Mouse (Mus musculus) A20 (cell line): ENCODE measurements at regions not wholly inside any gene's neighbourhood (a gene's known extent, or its start where the extent isn't known, plus 50 kb on each side); places are given as distances from the start of the nearest gene placed in this dataset.
"Not testable (repeated sequence)": the region's sequence is repeated elsewhere in the genome, so short reads cannot be mapped to it uniquely, and the experiment has no call there.

Experiments used
- DNase-seq: peaks from one replicate; pipeline ENCODE4 v3.0.0-alpha.2; 2011; ENCODE audit warnings: low read depth, low spot score

DNA sequence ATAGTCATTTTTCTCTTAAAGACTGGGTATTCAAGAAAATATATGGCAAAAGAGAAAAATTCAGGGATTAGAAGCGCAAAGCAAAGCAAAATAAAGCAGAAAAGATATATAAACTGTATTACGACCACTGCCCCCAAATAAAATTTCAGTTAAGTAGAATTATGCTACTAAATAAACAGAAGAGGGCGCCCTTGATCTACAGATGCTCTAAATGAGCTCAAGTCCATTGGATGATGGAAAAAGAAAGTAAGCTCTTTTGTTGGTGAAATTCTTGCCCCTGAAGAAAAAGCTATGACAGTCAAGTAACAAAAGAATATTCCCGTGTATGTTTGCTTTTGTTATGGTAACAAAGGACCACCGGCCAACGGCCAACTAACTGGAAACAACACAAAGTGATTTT is 165.5 kb upstream of the Stk26 start:
- peak; percentile 51 for DNase-seq

DNA sequence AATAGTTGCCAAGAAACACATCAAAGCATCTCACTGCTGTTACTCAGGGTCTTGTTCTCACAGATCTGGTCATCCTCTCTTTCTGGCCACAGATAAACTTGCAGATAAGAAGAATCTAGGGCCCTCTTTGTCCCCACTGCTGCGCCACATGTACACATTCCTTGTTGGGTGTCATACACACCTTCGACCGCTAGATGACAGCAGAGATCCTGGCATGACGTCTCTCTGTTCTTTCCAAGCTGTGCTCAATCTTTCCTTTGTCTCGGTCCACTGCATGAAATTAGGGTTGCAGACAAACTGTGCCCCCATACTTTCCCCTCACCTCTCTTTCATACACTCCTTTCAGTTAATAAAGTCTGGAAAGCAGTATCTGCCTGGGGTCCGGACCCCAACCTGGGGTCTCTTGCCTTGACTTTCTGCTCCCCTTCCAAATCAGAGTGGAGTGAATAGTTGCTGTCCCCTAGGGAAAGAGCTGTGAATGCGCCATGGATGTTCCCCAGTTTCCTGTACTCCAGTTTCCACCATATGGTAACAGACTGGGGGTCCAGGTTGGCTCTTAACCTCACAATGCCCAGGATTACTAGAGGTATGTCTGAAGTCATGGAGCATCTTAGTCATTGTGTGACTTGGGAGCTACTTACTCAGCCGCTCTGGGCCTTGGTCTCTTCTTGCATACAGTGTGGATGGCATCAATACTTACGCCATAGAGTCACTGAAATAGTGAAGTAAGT is 182.8 kb upstream of the Stk26 start:
- peak; percentile 43 for DNase-seq

DNA sequence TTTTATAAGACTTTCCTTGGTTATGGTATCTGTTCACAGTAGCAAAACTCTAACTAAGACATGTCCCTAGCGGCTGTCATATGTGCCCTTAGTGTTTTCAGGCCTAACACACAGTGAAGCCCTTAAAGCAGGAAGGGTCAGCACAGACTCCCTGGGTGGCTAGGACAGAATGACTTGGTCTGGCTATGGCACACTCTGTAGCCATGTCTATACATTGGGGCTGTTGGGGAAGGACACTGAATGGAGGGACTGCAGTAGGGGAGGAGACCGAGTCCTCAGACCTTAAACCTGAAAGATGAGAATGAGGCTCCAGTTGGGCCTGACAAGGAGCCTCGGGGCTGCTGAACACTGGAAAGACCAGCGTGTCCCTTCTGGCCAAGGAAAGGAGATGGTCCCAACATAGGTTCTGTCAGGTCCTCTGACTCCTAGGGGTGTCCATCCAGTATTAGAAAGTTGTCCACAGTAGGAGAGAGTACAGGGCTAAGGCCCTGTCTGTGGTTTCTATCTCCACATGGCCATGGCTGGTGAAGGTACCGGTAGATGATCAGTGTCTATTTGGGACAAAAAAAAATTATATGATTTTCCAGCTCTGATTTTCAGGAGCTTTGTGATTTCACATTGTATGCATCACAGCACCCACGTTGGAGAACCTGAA is 183.5 kb upstream of the Stk26 start:
- no peak for DNase-seq

DNA sequence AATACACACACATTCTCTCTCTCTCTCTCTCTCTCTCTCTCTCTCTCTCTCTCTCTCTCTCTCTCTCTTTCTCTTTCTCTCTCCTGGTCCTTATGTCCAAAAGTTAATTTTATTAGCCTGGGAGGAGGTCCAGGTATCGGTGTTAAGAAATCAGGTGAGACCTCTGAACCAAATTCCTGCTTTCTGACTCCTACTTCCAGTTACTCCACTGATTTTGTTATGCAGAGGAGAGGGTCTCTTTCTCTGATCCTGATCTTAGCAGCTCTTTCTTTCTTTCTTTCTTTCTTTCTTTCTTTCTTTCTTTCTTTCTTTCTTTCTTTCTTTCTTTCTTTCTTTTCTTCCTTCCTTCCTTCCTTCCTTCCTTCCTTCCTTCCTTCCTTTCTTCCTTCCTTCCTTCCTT is 185.5 kb upstream of the Stk26 start:
- not testable (repeated sequence) for DNase-seq

DNA sequence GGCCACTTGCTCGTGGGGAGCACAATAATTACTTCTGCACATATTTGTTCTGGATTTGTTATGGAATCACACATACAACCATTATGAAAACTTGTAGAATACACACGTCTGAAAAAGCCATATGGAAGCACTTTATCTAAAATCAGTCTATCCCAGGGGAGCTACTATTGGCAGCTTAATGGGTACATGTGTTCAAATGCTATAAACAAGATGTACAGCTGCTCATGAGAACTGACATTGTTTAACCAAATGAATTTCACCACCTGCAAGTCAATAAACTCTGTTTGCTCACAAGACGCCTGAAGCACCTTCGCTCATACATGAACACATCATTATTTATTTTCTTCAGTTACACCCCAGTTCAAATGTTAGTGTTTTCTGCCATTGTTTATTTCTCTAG is 199.5 kb upstream of the Stk26 start:
- DNase-seq, result no peak

DNA sequence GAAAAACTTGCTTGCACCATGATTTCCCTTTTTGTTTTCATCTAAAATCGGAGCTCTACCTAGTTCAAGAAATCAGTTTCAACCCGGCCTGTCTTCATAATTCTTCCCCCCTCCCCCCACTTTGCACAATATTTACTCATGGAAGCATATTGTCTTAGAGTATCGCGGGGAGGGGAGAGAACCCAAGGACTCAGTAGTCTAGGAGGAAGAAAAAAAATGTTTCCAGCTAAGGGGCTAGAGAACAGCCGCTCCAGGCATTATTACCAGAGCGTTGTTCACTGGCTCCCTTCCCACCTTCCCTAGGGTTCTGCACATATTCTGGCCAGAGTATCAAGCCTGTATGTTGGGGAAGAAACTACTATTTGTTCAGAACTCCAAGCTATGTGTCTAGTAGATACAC is 205.2 kb upstream of the Stk26 start:
- no peak for DNase-seq

DNA sequence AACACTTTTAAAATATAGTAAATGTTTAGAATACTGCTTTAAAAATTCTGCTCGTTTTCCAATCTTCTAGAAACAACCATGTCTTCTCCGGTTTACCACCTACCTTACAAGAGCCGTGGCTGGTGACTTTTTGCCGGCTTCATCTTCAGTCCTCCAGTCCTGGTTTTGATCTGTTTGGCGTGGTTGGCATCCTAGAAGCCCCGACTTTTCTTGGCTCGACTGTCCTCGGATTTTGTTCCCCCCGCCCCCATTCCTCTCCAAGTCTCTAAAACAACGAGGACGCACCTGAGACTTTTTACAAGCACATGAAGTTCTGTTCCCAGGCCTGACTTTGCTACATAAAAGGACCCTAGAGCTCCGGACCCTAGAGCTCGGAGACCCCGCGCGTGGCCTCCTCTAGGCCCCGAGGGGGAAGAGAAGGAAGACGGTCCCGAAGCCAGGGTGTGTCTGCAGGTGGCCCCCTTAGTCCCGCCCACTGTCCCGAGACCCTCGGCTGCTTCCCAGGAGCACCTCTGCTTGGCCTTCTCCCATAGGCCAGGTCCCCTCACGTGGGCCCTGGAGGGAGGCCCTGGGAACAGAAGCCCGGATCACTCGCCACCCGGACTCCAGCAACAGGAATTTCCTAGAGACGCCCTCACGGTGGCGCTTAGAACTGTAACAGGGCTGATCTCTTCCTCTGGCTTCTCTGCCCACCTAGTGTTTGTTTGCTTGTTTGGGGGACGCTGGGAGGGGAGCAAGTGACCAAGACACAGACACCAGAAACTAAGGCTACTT is 205.8 kb upstream of the Stk26 start:
- peak; percentile 86 for DNase-seq

DNA sequence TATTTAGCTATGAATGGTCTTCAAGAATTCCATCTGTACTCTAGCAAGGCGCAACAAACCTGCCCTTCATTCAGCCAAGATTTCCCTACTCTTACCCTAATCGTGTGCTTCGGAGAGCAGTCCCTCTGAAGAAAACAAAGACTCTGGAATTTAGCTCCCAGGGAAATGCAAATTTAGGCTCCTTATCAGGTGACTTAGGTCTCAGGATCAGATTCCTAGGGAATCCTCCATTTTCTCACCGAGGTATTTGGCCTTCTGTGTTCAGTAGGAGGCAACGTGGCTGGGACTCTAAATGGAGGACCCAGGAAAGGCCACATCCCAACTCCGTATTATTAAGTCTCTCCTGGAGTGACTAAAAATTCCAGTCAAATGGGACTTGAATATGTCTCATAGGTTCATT is 204.2 kb upstream of the Olfr1324 start:
- DNase-seq, result no peak

DNA sequence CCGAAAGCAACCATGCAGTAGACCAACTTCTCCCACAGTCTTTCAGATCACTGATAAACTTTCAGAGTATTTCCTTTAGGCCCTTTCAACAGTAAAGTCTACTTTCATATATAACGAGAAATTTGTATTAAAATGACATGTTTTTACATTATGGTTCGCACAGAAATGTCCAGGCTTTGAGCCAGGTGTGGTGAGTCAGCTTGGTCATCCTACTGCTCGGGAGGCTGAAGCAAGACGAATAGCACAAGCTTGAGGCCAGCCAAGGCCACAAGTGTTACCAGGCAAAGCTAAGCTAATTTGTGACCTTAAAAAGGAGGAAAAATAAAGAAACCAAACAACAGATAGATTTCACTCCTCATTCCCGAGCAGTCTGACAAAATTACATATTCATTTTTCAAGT is 197.0 kb upstream of the Olfr1324 start:
- no peak for DNase-seq

DNA sequence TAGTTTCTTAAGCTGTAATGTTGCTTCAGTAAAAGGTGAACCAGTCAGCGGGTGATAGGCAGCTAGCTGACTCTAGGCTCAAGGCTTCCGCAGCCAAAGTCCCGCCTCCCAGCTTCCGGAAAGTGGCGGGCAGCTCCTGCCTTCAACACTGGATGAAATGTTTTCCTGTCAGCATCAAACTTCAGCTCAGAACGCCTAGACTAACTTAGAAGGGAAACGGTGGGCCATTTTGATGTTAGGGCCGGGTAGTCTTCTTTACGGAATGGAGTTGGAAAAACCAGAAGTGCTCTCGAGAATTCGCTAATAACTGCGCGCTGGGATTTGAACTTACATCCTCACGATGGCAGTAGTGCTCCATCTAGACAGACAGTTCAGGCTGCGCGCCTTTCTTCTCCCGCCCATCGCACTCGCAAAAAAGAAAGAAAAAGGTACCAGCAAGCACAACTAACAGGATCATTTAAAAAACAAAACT is 194.7 kb upstream of the Olfr1324 start:
- DNase-seq, result no peak

DNA sequence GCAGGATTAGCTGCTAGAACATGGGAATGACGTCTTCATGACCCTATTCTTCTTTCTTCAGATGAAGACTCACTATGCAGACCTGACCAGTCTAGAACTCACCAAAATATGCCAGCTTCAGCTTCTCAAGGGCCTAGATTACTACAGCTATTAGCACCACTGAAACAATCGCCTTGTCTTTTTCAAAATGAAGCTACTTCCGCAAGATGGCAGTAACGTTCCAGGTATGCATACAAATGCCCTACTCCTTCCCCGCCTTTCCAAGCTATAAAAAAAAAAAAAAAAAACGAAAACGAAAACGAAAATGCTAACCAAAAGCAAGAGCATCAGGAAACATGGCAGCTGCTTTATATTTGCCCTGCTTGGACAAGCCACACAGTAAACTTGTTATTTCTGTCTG is 192.6 kb upstream of the Olfr1324 start:
- DNase-seq, result peak; percentile 86

DNA sequence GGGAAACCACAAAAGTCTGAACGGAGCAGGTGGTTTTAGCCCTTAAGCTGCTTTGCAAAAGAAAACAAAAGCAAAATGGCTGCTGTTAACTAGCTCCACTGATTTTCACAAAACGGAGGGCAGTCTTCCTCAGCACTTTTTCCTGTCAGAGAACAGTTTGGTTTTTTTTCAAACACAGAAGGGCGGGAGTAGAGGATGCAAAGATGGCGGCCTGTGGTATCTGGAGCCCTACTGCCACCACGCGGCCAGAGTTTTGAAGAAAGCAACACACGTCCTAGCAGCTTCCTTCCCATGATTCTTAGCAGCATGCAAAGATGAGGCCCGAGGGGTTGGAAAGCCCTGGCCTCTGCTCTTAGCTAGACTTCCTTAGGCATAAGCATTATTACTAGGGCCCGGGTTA is 191.6 kb upstream of the Olfr1324 start:
- DNase-seq, result peak; percentile 91

DNA sequence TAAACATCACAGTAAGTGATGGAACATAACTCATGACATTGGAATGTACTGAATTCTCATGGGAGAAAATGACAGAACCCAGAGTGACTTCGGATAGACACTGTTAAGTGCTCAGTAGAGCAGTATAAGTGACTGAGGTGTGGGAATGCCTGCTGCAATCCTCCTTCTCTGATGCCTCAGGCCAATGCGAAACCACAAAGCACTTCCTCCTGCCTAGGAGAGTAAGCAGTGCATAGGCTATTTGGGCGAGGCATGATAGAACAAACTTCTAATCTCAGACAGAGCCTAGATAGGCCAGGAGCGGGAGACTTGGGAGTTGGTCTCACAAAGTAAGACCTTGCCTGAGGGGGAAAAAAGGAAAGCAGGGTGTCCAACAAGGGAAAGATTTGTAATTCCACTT is 190.6 kb upstream of the Olfr1324 start:
- DNase-seq, result no peak

DNA sequence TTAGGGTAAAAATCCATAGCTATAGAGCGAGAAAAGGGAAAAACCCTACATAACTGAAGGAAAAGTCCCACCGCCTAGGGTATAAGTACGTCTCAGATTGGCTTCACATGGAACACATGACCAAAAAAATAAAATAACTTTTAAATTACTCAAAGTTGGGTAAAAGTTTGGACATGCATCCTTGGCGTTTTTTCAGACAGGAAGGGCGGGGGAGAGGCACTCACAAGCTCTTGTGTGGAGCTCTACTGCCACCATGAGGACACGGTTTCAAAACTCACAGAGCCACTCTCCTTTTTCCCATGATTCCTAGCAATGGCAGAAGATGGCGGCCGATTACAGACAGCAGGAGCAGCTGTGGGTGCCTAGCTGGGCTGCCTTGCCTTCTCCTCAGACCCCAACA is 188.6 kb upstream of the Olfr1324 start:
- DNase-seq, result peak; percentile 78

DNA sequence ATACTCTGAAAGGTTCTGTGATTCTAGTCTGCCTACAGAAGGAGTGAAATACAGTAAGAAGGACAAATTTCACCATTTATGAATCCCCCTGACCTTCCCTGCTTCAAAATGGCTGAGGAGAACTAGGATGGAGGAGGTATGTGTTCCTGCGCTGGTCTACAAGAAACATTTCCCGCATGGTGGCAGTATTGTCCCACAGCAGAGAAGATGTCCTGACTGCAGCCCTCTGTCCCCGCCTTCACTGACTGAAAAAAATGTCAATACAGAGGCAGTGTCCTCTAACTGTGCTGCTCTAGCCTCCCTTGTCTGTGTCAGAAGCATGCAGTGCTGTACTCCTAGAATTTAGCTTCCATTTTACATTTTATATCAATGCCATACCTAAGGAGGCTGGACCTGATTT is 186.6 kb upstream of the Olfr1324 start:
- DNase-seq, result peak; percentile 86

DNA sequence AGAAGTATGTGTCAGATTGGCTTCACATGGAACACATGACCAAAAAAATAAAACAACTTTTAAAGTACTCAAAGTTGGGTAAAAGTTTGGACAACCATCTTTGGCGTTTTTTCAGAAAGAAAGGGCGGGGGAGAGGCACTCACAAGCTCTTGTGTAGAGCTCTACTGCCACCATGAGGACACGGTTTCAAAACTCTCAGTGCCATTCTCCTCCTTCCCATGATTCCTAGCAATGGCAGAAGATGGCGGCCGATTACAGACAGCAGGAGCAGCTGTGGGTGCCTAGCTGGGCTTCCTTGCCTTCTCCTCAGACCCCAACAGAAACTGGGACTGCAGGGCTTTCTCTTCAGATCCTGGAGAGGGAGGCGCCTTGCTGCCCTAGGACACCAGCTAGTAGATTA is 186.1 kb upstream of the Olfr1324 start:
- DNase-seq, result peak; percentile 82

DNA sequence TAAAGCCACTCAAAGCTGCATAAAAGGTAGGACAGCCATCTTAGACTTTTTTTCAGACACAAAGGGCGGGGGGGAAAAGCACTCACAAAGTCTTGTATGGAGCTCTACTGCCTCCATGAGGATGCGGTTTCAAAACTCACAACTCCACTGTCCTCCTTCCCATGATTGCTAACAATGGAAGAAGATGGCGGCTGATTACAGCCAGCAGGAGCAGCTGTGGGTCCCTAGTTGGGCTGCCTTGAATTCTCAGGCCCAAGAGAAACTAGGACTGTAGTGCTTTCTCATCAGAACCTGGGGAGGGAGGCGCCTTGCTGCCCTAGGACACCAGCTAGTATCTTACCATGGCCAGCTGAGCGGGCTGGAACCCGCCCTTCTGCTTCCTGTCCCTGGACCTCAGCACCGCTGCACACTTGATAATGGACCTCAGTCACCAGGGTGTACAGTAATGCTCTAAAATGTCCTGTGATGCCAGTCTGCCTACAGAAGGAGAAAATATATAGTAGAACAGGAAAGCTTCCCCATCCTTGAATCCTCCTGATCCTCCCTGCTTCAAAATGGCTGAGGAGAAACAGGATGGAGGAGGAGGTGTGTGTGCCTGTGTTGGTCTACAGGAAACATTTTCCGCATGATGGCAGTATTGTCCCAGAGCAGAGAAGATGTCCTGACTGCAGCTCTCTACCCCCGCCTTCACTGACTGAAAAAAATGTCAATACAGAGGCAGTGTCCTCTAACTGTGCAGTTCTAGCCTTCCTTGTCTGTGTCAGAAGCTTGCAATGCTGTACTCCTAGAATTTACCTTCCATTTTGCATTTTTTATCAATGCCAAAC is 183.7 kb upstream of the Olfr1324 start:
- DNase-seq, result peak; percentile 21

DNA sequence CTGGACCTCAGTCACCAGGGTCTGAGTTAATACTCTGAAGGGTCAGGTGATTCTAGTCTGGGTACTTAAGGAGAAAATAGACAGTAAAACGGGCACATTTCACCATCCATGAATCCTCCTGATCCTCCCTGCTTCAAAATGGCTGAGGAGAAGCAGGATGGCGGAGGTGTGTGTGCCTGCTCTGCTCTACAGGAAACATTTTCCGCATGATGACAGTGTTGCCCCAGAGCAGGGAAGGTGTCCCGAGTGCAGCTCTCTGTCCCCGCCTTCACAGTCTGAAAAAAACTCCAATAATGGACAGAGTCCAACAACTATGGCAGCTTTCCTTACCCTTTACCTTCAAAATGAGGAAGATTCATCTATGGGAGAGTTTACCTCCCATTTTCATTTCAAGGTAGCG is 179.8 kb upstream of the Olfr1324 start:
- not testable (repeated sequence) for DNase-seq

DNA sequence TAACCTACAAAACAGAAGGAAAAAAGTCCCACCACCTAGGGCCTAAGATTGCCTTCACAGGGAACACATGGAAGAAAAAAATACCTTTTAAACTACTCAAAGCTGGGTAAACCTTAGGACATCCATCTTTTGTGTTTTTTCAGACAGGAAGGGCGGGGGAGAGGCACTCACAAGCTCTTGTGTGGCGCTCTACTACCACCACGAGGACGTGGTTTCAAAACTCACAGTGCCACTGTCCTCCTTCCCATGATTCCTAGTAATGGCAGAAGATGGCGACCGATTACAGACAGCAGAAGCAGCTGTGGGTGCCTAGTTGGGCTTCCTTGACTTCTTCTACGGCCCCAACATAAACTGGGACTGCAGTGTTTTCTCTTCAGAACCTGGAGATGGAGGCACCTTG is 179.3 kb upstream of the Olfr1324 start:
- no peak for DNase-seq

DNA sequence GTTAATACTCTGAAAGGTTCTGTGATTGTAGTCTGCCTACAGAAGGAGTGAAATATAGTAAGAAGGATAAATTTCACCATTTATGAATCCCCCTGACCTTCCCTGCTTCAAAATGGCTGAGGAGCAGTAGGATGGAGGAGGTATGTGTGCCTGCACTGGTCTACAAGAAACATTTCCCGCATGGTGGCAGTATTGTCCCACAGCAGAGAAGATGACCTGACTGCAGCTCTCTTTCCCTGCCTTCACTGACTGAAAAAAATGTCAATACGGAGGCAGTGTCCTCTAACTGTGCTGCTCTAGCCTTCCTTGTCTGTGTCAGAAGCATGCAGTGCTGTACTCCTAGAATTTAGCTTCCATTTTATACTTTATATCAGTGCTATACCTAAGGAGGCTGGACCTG is 177.2 kb upstream of the Olfr1324 start:
- DNase-seq, result peak; percentile 72

DNA sequence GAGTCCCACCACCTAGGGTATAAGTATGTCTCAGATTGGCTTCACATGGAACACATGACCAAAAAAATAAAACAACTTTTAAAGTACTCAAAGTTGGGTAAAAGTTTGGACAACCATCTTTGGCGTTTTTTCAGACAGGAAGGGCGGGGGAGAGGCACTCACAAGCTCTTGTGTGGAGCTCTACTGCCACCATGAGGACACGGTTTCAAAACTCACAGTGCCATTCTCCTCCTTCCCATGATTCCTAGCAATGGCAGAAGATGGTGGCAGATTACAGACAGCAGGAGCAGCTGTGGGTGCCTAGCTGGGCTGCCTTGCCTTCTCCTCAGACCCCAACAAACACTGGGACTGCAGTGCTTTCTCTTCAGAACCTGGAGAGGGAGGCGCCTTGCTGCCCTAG is 176.7 kb upstream of the Olfr1324 start:
- not testable (repeated sequence) for DNase-seq

DNA sequence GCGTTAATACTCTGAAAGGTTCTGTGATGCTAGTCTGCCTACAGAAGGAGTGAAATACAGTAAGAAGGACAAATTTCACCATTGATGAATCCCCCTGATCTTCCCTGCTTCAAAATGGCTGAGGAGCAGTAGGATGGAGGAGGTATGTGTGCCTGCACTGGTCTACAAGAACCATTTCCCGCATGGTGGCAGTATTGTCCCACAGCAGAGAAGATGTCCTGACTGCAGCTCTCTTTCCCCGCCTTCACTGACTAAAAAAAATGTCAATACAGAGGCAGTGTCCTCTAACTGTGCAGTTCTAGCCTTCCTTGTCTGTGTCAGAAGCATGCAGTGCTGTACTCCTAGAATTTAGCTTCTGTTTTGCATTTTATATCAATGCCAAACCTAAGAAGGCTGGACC is 174.6 kb upstream of the Olfr1324 start:
- DNase-seq, result peak; percentile 84
